Mouse (Mus musculus): Measurements from ENCODE around the gene Erp27.

DNA sequence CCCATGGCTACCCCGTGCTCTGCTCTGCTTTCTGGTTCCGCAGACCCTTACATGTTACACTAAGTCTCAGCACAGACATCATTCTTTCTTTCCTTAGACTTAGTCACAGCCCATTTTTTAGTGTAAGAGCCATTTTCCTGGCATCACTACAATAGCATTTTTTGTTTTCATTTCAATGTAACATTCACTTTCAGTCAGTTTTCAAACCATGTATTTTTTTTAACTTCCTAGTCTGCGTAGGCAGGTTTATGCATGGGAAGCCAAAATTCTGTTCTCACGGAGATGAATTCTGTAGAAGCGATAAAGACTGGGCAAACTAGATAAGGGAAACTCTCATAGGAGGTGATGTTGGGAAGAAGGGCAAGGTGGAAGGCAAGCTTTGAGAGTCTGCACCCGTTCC lies 32.4 kb downstream of the Erp27 start:
- TF ChIP-seq CTCF (IDR thresholded peaks at IDR 0.05) (no peak), EP300 (IDR thresholded peaks at IDR 0.05) (no peak)
